Mouse (Mus musculus): ENCODE measurements around the gene Vwa8. TPM values are rescaled to one million over a fixed set of nuclear protein-coding genes. Genes with fewer than 3 reads are reported as not detected.

Vwa8 gene
- polyA plus RNA-seq, 1 experiment from 2014 or later: 5.5 TPM

- no peak overlapping the region for H3K4me2 ChIP-seq (ENCODE audit: low read length)
- H3K27ac ChIP-seq (ENCODE audit: low read depth, low read length): no peak overlapping the region
- H3K9me3 ChIP-seq (replicated peaks; ENCODE audit: control insufficient read depth, low read length): no peaks in the 10 kb centered on the region
- DNase-seq (ENCODE audit: low spot score): no peak
- no peaks in the 10 kb centered on the region for H3K36me3 ChIP-seq (ENCODE audit: control insufficient read depth, insufficient read depth, low read length)
- H3K27me3 ChIP-seq (replicated peaks; ENCODE audit: control insufficient read depth, insufficient read depth, low read length): no peaks in the 10 kb centered on the region
- H3K9ac ChIP-seq (ENCODE audit: low read length): no peak overlapping the region
- ATAC-seq: no peak
- 84% methylated on average over 3 of the region's 3 CpGs for WGBS
- H3K4me1 ChIP-seq (ENCODE audit: control insufficient read depth, insufficient read depth, low read length): peaks cover 10% of the 10 kb centered on the region
- no peak overlapping the region for H3K4me3 ChIP-seq (ENCODE audit: low read depth, low read length)
These were observed 361.0 kb downstream of the Vwa8 start for GRCm38 (mm10) chr14:79209813-79210212.

GRCm38 (mm10) chr14:79212380-79212991 is 363.6 kb downstream of the Vwa8 start:
- Histone ChIP-seq H3K4me3 (ENCODE audit: low read depth, low read length) (no peak overlapping the region), H3K36me3 (ENCODE audit: control insufficient read depth, insufficient read depth, low read length) (no peaks in the 10 kb centered on the region), H3K4me2 (ENCODE audit: low read length) (no peak overlapping the region), H3K9ac (ENCODE audit: low read length) (no peak overlapping the region), H3K27me3 (replicated peaks; ENCODE audit: control insufficient read depth, insufficient read depth, low read length) (no peaks in the 10 kb centered on the region), H3K9me3 (replicated peaks; ENCODE audit: control insufficient read depth, low read length) (no peaks in the 10 kb centered on the region), H3K27ac (ENCODE audit: low read depth, low read length) (no peak overlapping the region), H3K4me1 (ENCODE audit: control insufficient read depth, insufficient read depth, low read length) (no peaks in the 10 kb centered on the region)
- DNase-seq (ENCODE audit: low spot score) (no peak), ATAC-seq (no peak)
- WGBS: 87% methylated on average over 11 of the region's 11 CpGs

- H3K27ac ChIP-seq (ENCODE audit: low read depth, low read length): no peak overlapping the region
- no peak for ATAC-seq
These were observed 365.3 kb downstream of the Vwa8 start for GRCm38 (mm10) chr14:79214129-79214528.

GRCm38 (mm10) chr14:79214660-79215249 is 365.9 kb downstream of the Vwa8 start:
- Histone ChIP-seq H3K27me3 (replicated peaks; ENCODE audit: control insufficient read depth, insufficient read depth, low read length) (no peaks in the 10 kb centered on the region), H3K4me2 (ENCODE audit: low read length) (no peak overlapping the region), H3K36me3 (ENCODE audit: control insufficient read depth, insufficient read depth, low read length) (no peaks in the 10 kb centered on the region), H3K27ac (ENCODE audit: low read depth, low read length) (no peak overlapping the region), H3K9ac (ENCODE audit: low read length) (no peak overlapping the region), H3K4me3 (ENCODE audit: low read depth, low read length) (no peak overlapping the region), H3K4me1 (ENCODE audit: control insufficient read depth, insufficient read depth, low read length) (no peaks in the 10 kb centered on the region), H3K9me3 (replicated peaks; ENCODE audit: control insufficient read depth, low read length) (no peaks in the 10 kb centered on the region)
- WGBS: 88% methylated on average over 8 of the region's 8 CpGs
- no peak for DNase-seq (ENCODE audit: low spot score)
- ATAC-seq: no peak

More at GRCm38 (mm10) chr14:79214129-79214528, 365.3 kb downstream of the Vwa8 start:
- H3K9ac ChIP-seq (ENCODE audit: low read length): no peak overlapping the region
- DNase-seq (ENCODE audit: low spot score): no peak
- H3K27me3 ChIP-seq (replicated peaks; ENCODE audit: control insufficient read depth, insufficient read depth, low read length): no peaks in the 10 kb centered on the region
- no peaks in the 10 kb centered on the region for H3K36me3 ChIP-seq (ENCODE audit: control insufficient read depth, insufficient read depth, low read length)
- no peak overlapping the region for H3K4me3 ChIP-seq (ENCODE audit: low read depth, low read length)
- H3K9me3 ChIP-seq (replicated peaks; ENCODE audit: control insufficient read depth, low read length): no peaks in the 10 kb centered on the region
- WGBS: 97% methylated on average over 6 of the region's 6 CpGs
- H3K4me1 ChIP-seq (ENCODE audit: control insufficient read depth, insufficient read depth, low read length): no peaks in the 10 kb centered on the region
- no peak overlapping the region for H3K4me2 ChIP-seq (ENCODE audit: low read length)

GRCm38 (mm10) chr14:79216366-79216765 is 367.5 kb downstream of the Vwa8 start:
- Histone ChIP-seq H3K36me3 (ENCODE audit: control insufficient read depth, insufficient read depth, low read length) (no peaks in the 10 kb centered on the region), H3K4me2 (ENCODE audit: low read length) (no peak overlapping the region), H3K9me3 (replicated peaks; ENCODE audit: control insufficient read depth, low read length) (no peaks in the 10 kb centered on the region), H3K27me3 (replicated peaks; ENCODE audit: control insufficient read depth, insufficient read depth, low read length) (no peaks in the 10 kb centered on the region), H3K4me3 (ENCODE audit: low read depth, low read length) (no peak overlapping the region), H3K4me1 (ENCODE audit: control insufficient read depth, insufficient read depth, low read length) (no peaks in the 10 kb centered on the region), H3K9ac (ENCODE audit: low read length) (no peak overlapping the region), H3K27ac (ENCODE audit: low read depth, low read length) (no peak overlapping the region)
- DNase-seq (ENCODE audit: low spot score) (no peak), ATAC-seq (no peak)
- 90% methylated on average over 2 of the region's 2 CpGs for WGBS

GRCm38 (mm10) chr14:79223431-79224036 is 374.7 kb downstream of the Vwa8 start:
- H3K4me1 ChIP-seq (ENCODE audit: control insufficient read depth, insufficient read depth, low read length): no peaks in the 10 kb centered on the region
- H3K27ac ChIP-seq (ENCODE audit: low read depth, low read length): no peak overlapping the region
- H3K9me3 ChIP-seq (replicated peaks; ENCODE audit: control insufficient read depth, low read length): no peaks in the 10 kb centered on the region
- no peak overlapping the region for H3K9ac ChIP-seq (ENCODE audit: low read length)
- H3K4me2 ChIP-seq (ENCODE audit: low read length): no peak overlapping the region
- H3K27me3 ChIP-seq (replicated peaks; ENCODE audit: control insufficient read depth, insufficient read depth, low read length): no peaks in the 10 kb centered on the region
- DNase-seq (ENCODE audit: low spot score) (no peak), ATAC-seq (no peak)
- WGBS: 91% methylated on average over 12 of the region's 12 CpGs
- no peak overlapping the region for H3K4me3 ChIP-seq (ENCODE audit: low read depth, low read length)
- no peaks in the 10 kb centered on the region for H3K36me3 ChIP-seq (ENCODE audit: control insufficient read depth, insufficient read depth, low read length)

GRCm38 (mm10) chr14:79225458-79225857 is 376.6 kb downstream of the Vwa8 start:
- Histone ChIP-seq H3K9ac (ENCODE audit: low read length) (no peak overlapping the region), H3K4me3 (ENCODE audit: low read depth, low read length) (no peak overlapping the region), H3K4me2 (ENCODE audit: low read length) (no peak overlapping the region), H3K9me3 (replicated peaks; ENCODE audit: control insufficient read depth, low read length) (no peaks in the 10 kb centered on the region), H3K36me3 (ENCODE audit: control insufficient read depth, insufficient read depth, low read length) (no peaks in the 10 kb centered on the region), H3K4me1 (ENCODE audit: control insufficient read depth, insufficient read depth, low read length) (no peaks in the 10 kb centered on the region), H3K27ac (ENCODE audit: low read depth, low read length) (no peak overlapping the region), H3K27me3 (replicated peaks; ENCODE audit: control insufficient read depth, insufficient read depth, low read length) (no peaks in the 10 kb centered on the region)
- WGBS: 80% methylated on average over 8 of the region's 8 CpGs
- DNase-seq (ENCODE audit: low spot score): no peak
- ATAC-seq: no peak

GRCm38 (mm10) chr14:79226056-79226455 is 377.2 kb downstream of the Vwa8 start:
- Histone ChIP-seq H3K4me1 (ENCODE audit: control insufficient read depth, insufficient read depth, low read length) (no peaks in the 10 kb centered on the region), H3K27me3 (replicated peaks; ENCODE audit: control insufficient read depth, insufficient read depth, low read length) (no peaks in the 10 kb centered on the region), H3K9me3 (replicated peaks; ENCODE audit: control insufficient read depth, low read length) (no peaks in the 10 kb centered on the region), H3K27ac (ENCODE audit: low read depth, low read length) (no peak overlapping the region), H3K4me3 (ENCODE audit: low read depth, low read length) (no peak overlapping the region), H3K4me2 (ENCODE audit: low read length) (no peak overlapping the region), H3K9ac (ENCODE audit: low read length) (no peak overlapping the region), H3K36me3 (ENCODE audit: control insufficient read depth, insufficient read depth, low read length) (no peaks in the 10 kb centered on the region)
- ATAC-seq: no peak
- DNase-seq (ENCODE audit: low spot score): no peak
- WGBS: 84% methylated on average over 9 of the region's 9 CpGs

GRCm38 (mm10) chr14:79226741-79227140 is 377.9 kb downstream of the Vwa8 start:
- Histone ChIP-seq H3K27me3 (replicated peaks; ENCODE audit: control insufficient read depth, insufficient read depth, low read length) (no peaks in the 10 kb centered on the region), H3K4me3 (ENCODE audit: low read depth, low read length) (no peak overlapping the region), H3K27ac (ENCODE audit: low read depth, low read length) (no peak overlapping the region), H3K9ac (ENCODE audit: low read length) (no peak overlapping the region), H3K4me1 (ENCODE audit: control insufficient read depth, insufficient read depth, low read length) (no peaks in the 10 kb centered on the region), H3K9me3 (replicated peaks; ENCODE audit: control insufficient read depth, low read length) (no peaks in the 10 kb centered on the region), H3K4me2 (ENCODE audit: low read length) (no peak overlapping the region), H3K36me3 (ENCODE audit: control insufficient read depth, insufficient read depth, low read length) (no peaks in the 10 kb centered on the region)
- 88% methylated on average over 6 of the region's 6 CpGs for WGBS
- ATAC-seq (no peak), DNase-seq (ENCODE audit: low spot score) (no peak)

All from forebrain, embryonic 14.5 days (tissue).